In the genomic region with DNA sequence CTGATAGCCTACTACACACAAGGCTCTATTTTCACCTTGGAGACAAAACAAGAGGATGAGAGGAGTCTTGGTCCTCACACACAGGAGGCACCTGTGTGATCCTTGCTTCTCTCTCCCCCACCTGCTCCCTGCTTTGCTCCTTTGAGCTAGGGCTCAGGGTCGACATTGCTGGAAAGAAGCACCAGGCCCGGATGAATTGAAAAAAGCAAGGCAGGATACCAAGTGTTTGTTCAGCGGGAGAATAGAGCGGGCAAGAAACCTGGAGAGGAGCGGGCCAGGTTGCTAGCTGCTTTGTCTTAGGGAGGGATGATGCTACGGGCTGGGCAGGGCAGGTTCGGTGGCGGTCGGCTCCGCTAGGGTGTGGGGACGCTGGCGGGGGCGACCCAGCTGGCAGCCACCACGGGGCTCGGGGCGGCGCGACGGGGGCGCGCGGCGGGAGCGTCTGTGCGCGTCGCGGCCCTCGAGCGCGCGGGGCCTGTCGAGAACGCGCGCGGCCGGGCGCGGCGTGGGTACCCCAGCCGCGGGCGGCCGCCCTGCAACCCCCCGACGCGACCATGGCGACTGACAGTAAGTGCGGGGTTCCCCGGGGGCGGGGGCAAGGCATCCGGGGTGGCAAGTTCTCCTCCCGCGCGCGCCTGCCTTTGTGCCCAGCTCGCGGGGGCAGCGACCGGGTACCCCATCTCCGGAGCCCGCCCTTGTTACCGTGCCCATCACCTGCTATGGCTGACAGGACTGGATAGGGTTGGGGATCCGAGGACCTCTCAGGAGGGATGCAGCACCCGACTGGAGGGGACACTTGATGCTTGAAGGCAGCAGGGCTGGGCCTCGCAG, we compare ENCODE assay signal across 7 mouse cellular contexts. TPM values are rescaled to one million over a fixed set of nuclear protein-coding genes. Genes with fewer than 3 reads are reported as not detected.
DNase-seq lines count a peak whose midpoint lies in the region; ATAC-seq and TF ChIP-seq lines count a peak whose summit lies in the region.

Gene Syt16 (plus strand): TSS at position 365 of the 831 bp plus-strand sequence.

- peaks cover 5% of the 10 kb centered on the region for H3K4me1 ChIP-seq in thymus, adult 2 months (replicated peaks; ENCODE audit: control insufficient read depth, insufficient read depth, low read length)
- no peaks in the 10 kb centered on the region for H3K4me1 ChIP-seq in embryonic fibroblast, embryonic 13.5 days (ENCODE audit: control insufficient read depth, insufficient read depth, low read length)
- peaks cover 6% of the 10 kb centered on the region for H3K4me1 ChIP-seq in midbrain, embryonic 11.5 days (ENCODE audit: control insufficient read depth, insufficient read depth, low read length)

- H3K27ac ChIP-seq in thymus, adult 2 months (ENCODE audit: control insufficient read depth, insufficient read depth, low read length) = no peak within 1 kb of the TSS
- no peak within 1 kb of the TSS for H3K27ac ChIP-seq in embryonic fibroblast, embryonic 13.5 days (ENCODE audit: insufficient read depth, low read length)
- no peak within 1 kb of the TSS for H3K27ac ChIP-seq in midbrain, embryonic 11.5 days (ENCODE audit: low read depth, low read length)

- H3K9ac ChIP-seq in midbrain, embryonic 11.5 days (ENCODE audit: low read length) = peak within 1 kb of the TSS; percentile 81

- TF ChIP-seq CTCF in thymus, adult 2 months (IDR thresholded peaks at IDR 0.05; ENCODE audit: borderline replicate concordance, control insufficient read depth, extremely low read depth, insufficient read depth, low read length, poor library complexity) = no peak
- no peak for TF ChIP-seq CTCF in embryonic fibroblast, embryonic 13.5 days (IDR thresholded peaks at IDR 0.05; ENCODE audit: borderline replicate concordance, insufficient read depth, low read length)

- ATAC-seq in midbrain, embryonic 11.5 days (ENCODE audit: low FRiP score) = peak; percentile 76

- peak within 1 kb of the TSS; percentile 11; the same call in 1 of the 2 replicates for H3K4me3 ChIP-seq in thymus, adult 2 months (ENCODE audit: control insufficient read depth, insufficient read depth, low read length)
- peak within 1 kb of the TSS; percentile 24; the same call in 1 of the 2 replicates for H3K4me3 ChIP-seq in embryonic fibroblast, embryonic 13.5 days (ENCODE audit: insufficient read depth, low read length)
- H3K4me3 ChIP-seq in midbrain, embryonic 11.5 days (ENCODE audit: low read depth, low read length) = peak within 1 kb of the TSS; percentile 64

- no peak for TF ChIP-seq POLR2A in thymus, adult 2 months (IDR thresholded peaks at IDR 0.05; ENCODE audit: control insufficient read depth, extremely low read depth, insufficient read depth, low read length, poor library complexity)
- no peak for TF ChIP-seq POLR2A in embryonic fibroblast, embryonic 13.5 days (IDR thresholded peaks at IDR 0.05; ENCODE audit: low read depth, low read length)

- no peaks in the 10 kb centered on the region for H3K36me3 ChIP-seq in thymus, adult 2 months (ENCODE audit: control insufficient read depth, insufficient read depth, low read length)
- H3K36me3 ChIP-seq in midbrain, embryonic 11.5 days (ENCODE audit: control insufficient read depth, insufficient read depth, low read length) = no peaks in the 10 kb centered on the region

- 5% methylated on average over 67 of the region's 67 CpGs for WGBS in thymus, adult 2 months
- WGBS in midbrain, embryonic 11.5 days = 2% methylated on average over 65 of the region's 67 CpGs

- DNase-seq in thymus, adult 2 months = no peak
- no peak for DNase-seq in thymus, postnatal 0 days (ENCODE audit: low spot score)
- DNase-seq in layer of hippocampus, adult 18-20 months (ENCODE audit: low spot score in 2 of 2) = peak; percentile 45 to 59
- peak; percentile 90 for DNase-seq in midbrain, embryonic 11.5 days (ENCODE audit: low spot score, missing footprints)
- peak; percentile 11 for DNase-seq in thymus, postnatal 25 days
- no peak for DNase-seq in ovary, postnatal 36 days (ENCODE audit: low spot score)

- H3K4me2 ChIP-seq in midbrain, embryonic 11.5 days = peak within 1 kb of the TSS; percentile 88

- H3K9me3 ChIP-seq in midbrain, embryonic 11.5 days (ENCODE audit: control insufficient read depth, low read length) = no peaks in the 10 kb centered on the region

- peaks cover 21% of the 10 kb centered on the region for H3K27me3 ChIP-seq in thymus, adult 2 months (ENCODE audit: control insufficient read depth, insufficient read depth, low read length)
- H3K27me3 ChIP-seq in midbrain, embryonic 11.5 days (ENCODE audit: control insufficient read depth, insufficient read depth, low read length) = peaks cover 8% of the 10 kb centered on the region

RNA-seq across cellular contexts. Expression of gene Syt16, which starts in this region (rescaled TPM):
- polyA plus RNA-seq in thymus, adult 2 months (2012; rRNA removed) = 0.06 TPM in 1 of 2 replicates, not detected in the other
- polyA plus RNA-seq in thymus, postnatal 0 days (2015; fragmentation: Nextera tagmentation; extraction: Ambion mirVana) = 0.04 and 0.09 TPM in 2 replicates
- polyA plus RNA-seq in embryonic fibroblast, embryonic 13.5 days (2011; ENCODE audit: insufficient read length, low read depth, missing spikeins) = not detected in 2 replicates
- total RNA-seq in layer of hippocampus, adult 18-20 months (2021) = 10 to 100 TPM; 52.5 to 58.8 TPM
- 6.5 and 7.0 TPM in 2 replicates for polyA plus RNA-seq in midbrain, embryonic 11.5 days (2014; fragmentation: Nextera tagmentation; extraction: Ambion mirVana)

Comparison
In these comparisons a context has a peak if more than half of its experiments do, and no peak if none do; other contexts are left out.
1. DNase-seq: peak in layer of hippocampus, adult 18-20 months (2 of 2), midbrain, embryonic 11.5 days (single experiment) and thymus, postnatal 25 days (single experiment); none in thymus, adult 2 months (single experiment), thymus, postnatal 0 days (single experiment) and ovary, postnatal 36 days (single experiment).
2. H3K4me3 ChIP-seq: peak in every context shown above with its lines; median percentile 64 in midbrain, embryonic 11.5 days; 24 in embryonic fibroblast, embryonic 13.5 days; 11 in thymus, adult 2 months.